Comparison of ENCODE assay signal across 8 mouse cellular contexts in genomic region chr2:75832781-75833180, GRCm38 (mm10). TPM values are rescaled to one million over a fixed set of nuclear protein-coding genes. Genes with fewer than 3 reads are reported as not detected.
DNase-seq lines count a peak whose midpoint lies in the region; ATAC-seq and TF ChIP-seq lines count a peak whose summit lies in the region.

No protein-coding gene starts in this region.

- DNase-seq in heart, postnatal 25 days (ENCODE audit: low spot score): no peak
- peak; percentile 33 for DNase-seq in CD4-positive, CD25-positive, alpha-beta regulatory T cell, adult 2 months (ENCODE audit: low read depth, low spot score)
- no peak for DNase-seq in liver, postnatal 0 days
- DNase-seq in embryo, embryonic 9.5 days (ENCODE audit: extremely low spot score): no peak
- no peak for DNase-seq in adrenal gland, postnatal 25 days
- DNase-seq in right cerebral cortex, adult 18-20 months: no peak

- no peak for ATAC-seq in heart, embryonic 12.5 days (ENCODE audit: insufficient number of reproducible peaks, low FRiP score)
- no peak for ATAC-seq in forebrain, embryonic 13.5 days
- no peak for ATAC-seq in liver, postnatal 0 days

- H3K9ac ChIP-seq in heart, embryonic 12.5 days: peak overlapping the region; percentile 78
- peak overlapping the region; percentile 91 for H3K9ac ChIP-seq in forebrain, embryonic 13.5 days
- H3K9ac ChIP-seq in liver, postnatal 0 days (replicated peaks): peak overlapping the region; percentile 91

- H3K4me3 ChIP-seq in heart, embryonic 12.5 days: peak overlapping the region; percentile 65
- peak overlapping the region; percentile 84 for H3K4me3 ChIP-seq in forebrain, embryonic 13.5 days
- H3K4me3 ChIP-seq in liver, postnatal 0 days (ENCODE audit: low read depth, low read length): peak overlapping the region; percentile 93

- intact Hi-C loops in heart, postnatal 25 days (cut with DNase I): loop anchor here (5.0 kb wide), 1 partner anchor 45 kb away; no protein-coding TSS in a partner anchor

- H3K4me1 ChIP-seq in heart, embryonic 12.5 days (replicated peaks): peaks cover 23% of the 10 kb centered on the region
- peaks cover 16% of the 10 kb centered on the region for H3K4me1 ChIP-seq in forebrain, embryonic 13.5 days
- H3K4me1 ChIP-seq in liver, postnatal 0 days (ENCODE audit: insufficient read depth): peaks cover 18% of the 10 kb centered on the region

- no peaks in the 10 kb centered on the region for H3K27me3 ChIP-seq in heart, embryonic 12.5 days (replicated peaks)
- no peaks in the 10 kb centered on the region for H3K27me3 ChIP-seq in forebrain, embryonic 13.5 days
- H3K27me3 ChIP-seq in liver, postnatal 0 days (ENCODE audit: insufficient read depth, low read length): no peaks in the 10 kb centered on the region

- peak overlapping the region; percentile 84 for H3K4me2 ChIP-seq in heart, embryonic 12.5 days
- H3K4me2 ChIP-seq in forebrain, embryonic 13.5 days: peak overlapping the region; percentile 90
- H3K4me2 ChIP-seq in liver, postnatal 0 days (ENCODE audit: low read depth, low read length): peak overlapping the region; percentile 90

- under 1% methylated on average over 5 of the region's 5 CpGs for WGBS in heart, embryonic 12.5 days
- 1% methylated on average over 5 of the region's 5 CpGs for WGBS in forebrain, embryonic 13.5 days
- WGBS in liver, postnatal 0 days (ENCODE audit: insufficient replicate concordance): under 1% methylated on average over 5 of the region's 5 CpGs

- TF ChIP-seq CTCF in liver, postnatal 0 days (IDR thresholded peaks at IDR 0.05; ENCODE audit: low read depth): no peak

- H3K9me3 ChIP-seq in heart, embryonic 12.5 days (replicated peaks): no peaks in the 10 kb centered on the region
- H3K9me3 ChIP-seq in forebrain, embryonic 13.5 days (replicated peaks): no peaks in the 10 kb centered on the region
- no peaks in the 10 kb centered on the region for H3K9me3 ChIP-seq in liver, postnatal 0 days (ENCODE audit: low read length)

- no peak overlapping the region for H3K27ac ChIP-seq in heart, embryonic 12.5 days (ENCODE audit: poor library complexity, severe bottlenecking)
- H3K27ac ChIP-seq in forebrain, embryonic 13.5 days: no peak overlapping the region
- H3K27ac ChIP-seq in liver, postnatal 0 days (ENCODE audit: low read depth): peak overlapping the region; percentile 94

- no peak for TF ChIP-seq EP300 in liver, postnatal 0 days (IDR thresholded peaks at IDR 0.05; ENCODE audit: low read depth)

- H3K36me3 ChIP-seq in heart, embryonic 12.5 days: no peaks in the 10 kb centered on the region
- H3K36me3 ChIP-seq in forebrain, embryonic 13.5 days (ENCODE audit: poor library complexity, severe bottlenecking): no peaks in the 10 kb centered on the region
- no peaks in the 10 kb centered on the region for H3K36me3 ChIP-seq in liver, postnatal 0 days (replicated peaks; ENCODE audit: insufficient read depth, low read length)

RNA-seq across cellular contexts. Expression of gene Agps, which starts 0.8 kb away (rescaled TPM):
- 40.3 and 42.2 TPM in 2 replicates for polyA plus RNA-seq in heart, embryonic 12.5 days (2016; fragmentation: Nextera tagmentation; extraction: Ambion mirVana)
- total RNA-seq in heart, postnatal 25 days (2021): 10 to 100 TPM; 34.1 to 37.6 TPM
- polyA plus RNA-seq in forebrain, embryonic 13.5 days (2015; fragmentation: Nextera tagmentation; extraction: Ambion mirVana): 25.6 and 26.0 TPM in 2 replicates
- 5.1 and 5.7 TPM in 2 replicates for polyA plus RNA-seq in liver, postnatal 0 days (2015; fragmentation: Nextera tagmentation; extraction: Ambion mirVana)
- 39.8 and 46.6 TPM in 2 replicates for total RNA-seq in adrenal gland, postnatal 25 days (2021)
